Mouse (Mus musculus) embryonic facial prominence, embryonic 15.5 days (tissue): ENCODE data around the gene Lzic. TPM values are rescaled to one million over a fixed set of nuclear protein-coding genes. Genes with fewer than 3 reads are reported as not detected.

Source experiments
- ATAC-seq: fragments of 200-750 bp; cut with Nextera tagmentation; 2 replicates; pipeline ENCODE4 v1.8.0; 2017; ENCODE audit warnings: low read depth, moderate TSS enrichment; ENCODE audit not compliant: insufficient number of reproducible peaks, low FRiP score, low TSS enrichment
- H3K27ac ChIP-seq: fragments of 300-500 bp; sonication (generic); replicated peaks from 2 replicates; pipeline ENCODE4 v1.5.1; 2015; ENCODE audit warnings: mild to moderate bottlenecking, inconsistent platforms
- H3K27me3 ChIP-seq: fragments of 300-500 bp; sonication (generic); 2 replicates; pipeline ENCODE4 v1.6.1; 2015; ENCODE audit warnings: inconsistent platforms
- H3K36me3 ChIP-seq: fragments of 300-500 bp; sonication (generic); 2 replicates; pipeline ENCODE4 v1.6.1; 2015; ENCODE audit warnings: mild to moderate bottlenecking, inconsistent platforms
- H3K4me1 ChIP-seq: fragments of 300-500 bp; sonication (generic); 2 replicates; pipeline ENCODE4 v1.6.1; 2015; ENCODE audit warnings: inconsistent platforms
- H3K4me2 ChIP-seq: fragments of 300-500 bp; sonication (generic); replicated peaks from 2 replicates; pipeline ENCODE4 v1.6.1; 2015; ENCODE audit warnings: mild to moderate bottlenecking, inconsistent platforms
- H3K4me3 ChIP-seq: fragments of 300-500 bp; sonication (generic); replicated peaks from 2 replicates; pipeline ENCODE4 v1.5.1; 2015; ENCODE audit warnings: mild to moderate bottlenecking, inconsistent platforms
- H3K9ac ChIP-seq: fragments of 300-500 bp; sonication (generic); 2 replicates; pipeline ENCODE4 v1.6.1; 2015; ENCODE audit warnings: inconsistent platforms
- H3K9me3 ChIP-seq: fragments of 300-500 bp; sonication (generic); replicated peaks from 2 replicates; pipeline ENCODE4 v1.6.1; 2016; ENCODE audit warnings: inconsistent platforms
- WGBS: fragments of 180-500 bp; shearing (Covaris S2); methylation state at CpG from one replicate; pipeline ENCODE4 v1.1.7; 2015; 5-methylcytosine and 5-hydroxymethylcytosine counted together
- microRNA-seq: library from miRNA; unstranded; fragments of <30 nt; microRNA quantifications from one replicate; pipeline ENCODE4, GENCODE M21; 2016; ENCODE audit warnings: borderline number of aligned reads
- polyA plus RNA-seq: library from polyadenylated mRNA; unstranded; fragments of >200 nt; fragmentation: Nextera tagmentation; extraction: Ambion mirVana; gene quantifications from 2 replicates; pipeline ENCODE4 v1.2.1, GENCODE M21; 2015

The Lzic gene
- polyA plus RNA-seq, 1 experiment from 2014 or later: 46.2 TPM

GRCm38 (mm10) chr4:149527621-149528354 is 42.8 kb downstream of the Lzic start:
- WGBS: 71% methylated on average over 15 of the region's 15 CpGs
- Histone ChIP-seq H3K27me3 (no peaks in the 10 kb centered on the region), H3K4me3 (no peak overlapping the region), H3K9ac (no peak overlapping the region), H3K9me3 (no peaks in the 10 kb centered on the region), H3K36me3 (no peaks in the 10 kb centered on the region), H3K4me2 (no peak overlapping the region), H3K27ac (no peak overlapping the region), H3K4me1 (peaks cover 26% of the 10 kb centered on the region)
- no peak for ATAC-seq

- Histone ChIP-seq H3K4me3 (no peak overlapping the region), H3K4me2 (no peak overlapping the region), H3K9ac (no peak overlapping the region), H3K27ac (no peak overlapping the region), H3K36me3 (no peaks in the 10 kb centered on the region), H3K9me3 (no peaks in the 10 kb centered on the region), H3K4me1 (peaks cover 26% of the 10 kb centered on the region), H3K27me3 (no peaks in the 10 kb centered on the region)
- ATAC-seq: no peak
- WGBS: 47% methylated on average over 6 of the region's 6 CpGs
Measured at GRCm38 (mm10) chr4:149529691-149530090, 44.7 kb downstream of the Lzic start.

GRCm38 (mm10) chr4:149539441-149539840 is 54.4 kb downstream of the Lzic start:
- H3K9ac ChIP-seq: no peak overlapping the region
- H3K27ac ChIP-seq: no peak overlapping the region
- peak; percentile 24; the same call in 1 of the 2 replicates for ATAC-seq
- peaks cover 30% of the 10 kb centered on the region for H3K4me1 ChIP-seq
- no peak overlapping the region for H3K4me2 ChIP-seq
- no peaks in the 10 kb centered on the region for H3K27me3 ChIP-seq
- H3K36me3 ChIP-seq: no peaks in the 10 kb centered on the region
- 77% methylated on average over 8 of the region's 8 CpGs for WGBS
- H3K4me3 ChIP-seq: no peak overlapping the region
- no peaks in the 10 kb centered on the region for H3K9me3 ChIP-seq

- no peaks in the 10 kb centered on the region for H3K9me3 ChIP-seq
Measured at GRCm38 (mm10) chr4:149541935-149542334, 56.9 kb downstream of the Lzic start.

GRCm38 (mm10) chr4:149542431-149542830 is 57.4 kb downstream of the Lzic start:
- H3K4me1 ChIP-seq: peaks cover 35% of the 10 kb centered on the region
- H3K36me3 ChIP-seq: peaks cover 11% of the 10 kb centered on the region; the same call in 1 of the 2 replicates
- H3K4me2 ChIP-seq: no peak overlapping the region
- no peak overlapping the region for H3K9ac ChIP-seq
- WGBS: 75% methylated on average over 12 of the region's 12 CpGs
- H3K4me3 ChIP-seq: no peak overlapping the region
- H3K27me3 ChIP-seq: no peaks in the 10 kb centered on the region
- no peak overlapping the region for H3K27ac ChIP-seq
- no peak for ATAC-seq
- H3K9me3 ChIP-seq: no peaks in the 10 kb centered on the region

More at GRCm38 (mm10) chr4:149541935-149542334, 56.9 kb downstream of the Lzic start:
- Histone ChIP-seq H3K4me3 (no peak overlapping the region), H3K4me2 (peak overlapping the region; percentile 2; the same call in 1 of the 2 replicates), H3K27me3 (no peaks in the 10 kb centered on the region), H3K4me1 (peaks cover 35% of the 10 kb centered on the region), H3K27ac (no peak overlapping the region), H3K9ac (no peak overlapping the region), H3K36me3 (peaks cover 11% of the 10 kb centered on the region; the same call in 1 of the 2 replicates)
- ATAC-seq: no peak
- 28% methylated on average over 5 of the region's 5 CpGs for WGBS

GRCm38 (mm10) chr4:149542927-149543553 is 58.0 kb downstream of the Lzic start:
- Histone ChIP-seq H3K36me3 (peaks cover 11% of the 10 kb centered on the region; the same call in 1 of the 2 replicates), H3K27ac (no peak overlapping the region), H3K27me3 (no peaks in the 10 kb centered on the region), H3K9ac (no peak overlapping the region), H3K4me3 (no peak overlapping the region), H3K9me3 (no peaks in the 10 kb centered on the region), H3K4me2 (no peak overlapping the region), H3K4me1 (peaks cover 35% of the 10 kb centered on the region)
- 46% methylated on average over 10 of the region's 10 CpGs for WGBS
- ATAC-seq: no peak

- H3K27ac ChIP-seq: no peak overlapping the region
- 84% methylated on average over 8 of the region's 8 CpGs for WGBS
- H3K4me1 ChIP-seq: peaks cover 25% of the 10 kb centered on the region
- no peaks in the 10 kb centered on the region for H3K9me3 ChIP-seq
- peaks cover 15% of the 10 kb centered on the region; the same call in 1 of the 2 replicates for H3K36me3 ChIP-seq
- H3K4me3 ChIP-seq: no peak overlapping the region
- H3K27me3 ChIP-seq: no peaks in the 10 kb centered on the region
- ATAC-seq: 0 out of 2 replicates have a peak, but pooled peaks have one; percentile 34
- H3K4me2 ChIP-seq: no peak overlapping the region
- no peak overlapping the region for H3K9ac ChIP-seq
Measured at GRCm38 (mm10) chr4:149544892-149545291, 59.9 kb downstream of the Lzic start.

Small RNAs within 50 kb of the gene (microRNA-seq; reads per million reads assigned to microRNA genes)
- gene Mir5616: 0.69 reads per million

Other genes starting within 250 kb of the Lzic start
- 41.2 and 48.8 TPM in 2 replicates for gene Kif1b, start 177.5 kb upstream of the Lzic start, polyA plus RNA-seq
- gene Ube4b, start 58.5 kb upstream of the Lzic start, polyA plus RNA-seq: 42.5 and 45.8 TPM in 2 replicates
- gene Rbp7, start 30.3 kb upstream of the Lzic start, polyA plus RNA-seq: 0.77 and 1.6 TPM in 2 replicates
- gene Tmem274, start 7.9 kb upstream of the Lzic start, polyA plus RNA-seq: 0.28 and 0.39 TPM in 2 replicates
- 10.9 and 12.1 TPM in 2 replicates for gene Nmnat1, start within 50 bp of the Lzic start, polyA plus RNA-seq
- 67.8 and 72.7 TPM in 2 replicates for gene Ctnnbip1, start 33.0 kb downstream of the Lzic start, polyA plus RNA-seq
- gene Clstn1, start 101.2 kb downstream of the Lzic start, polyA plus RNA-seq: 64.5 and 71.4 TPM in 2 replicates
- gene Pik3cd, start 217.3 kb downstream of the Lzic start, polyA plus RNA-seq: 5.0 and 5.9 TPM in 2 replicates